In the genomic region with DNA sequence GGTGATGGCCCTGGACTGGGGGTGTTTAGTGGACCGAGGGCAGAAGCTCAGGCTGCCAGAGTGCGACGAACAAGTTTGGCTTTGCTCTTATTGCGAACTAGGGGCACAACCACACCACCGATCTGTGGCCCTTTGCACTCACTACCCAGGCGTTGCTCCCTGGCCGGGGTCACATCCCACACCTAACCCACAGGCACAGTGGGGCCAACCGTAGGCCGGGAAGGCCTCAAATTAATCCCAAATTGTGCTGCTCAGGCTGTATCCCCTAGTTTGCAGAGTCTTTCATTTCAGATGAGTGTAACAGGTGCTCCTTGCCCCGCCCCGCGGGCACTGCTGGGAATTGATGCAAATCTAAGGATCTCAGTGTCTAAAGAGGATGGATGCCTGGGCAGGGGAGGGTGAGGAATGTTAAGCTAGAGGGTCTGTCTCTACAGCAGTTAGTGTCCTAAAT, we compare ENCODE assay signal across 8 mouse cellular contexts. TPM values are rescaled to one million over a fixed set of nuclear protein-coding genes. Genes with fewer than 3 reads are reported as not detected.
DNase-seq lines count a peak whose midpoint lies in the region; ATAC-seq and TF ChIP-seq lines count a peak whose summit lies in the region.

No protein-coding gene starts in this region.

- TF ChIP-seq POLR2A in lung, adult 2 months (IDR thresholded peaks at IDR 0.05; ENCODE audit: borderline replicate concordance, extremely low read depth, low read depth, low read length): no peak

- no peak for TF ChIP-seq EP300 in lung, postnatal 0 days (IDR thresholded peaks at IDR 0.05)

- H3K9me3 ChIP-seq in embryonic facial prominence, embryonic 10.5 days: no peaks in the 10 kb centered on the region
- no peaks in the 10 kb centered on the region for H3K9me3 ChIP-seq in hindbrain, embryonic 14.5 days (ENCODE audit: control insufficient read depth, low read length)
- no peaks in the 10 kb centered on the region for H3K9me3 ChIP-seq in lung, postnatal 0 days (ENCODE audit: low read length)

- DNase-seq in lung, adult 2 months: peak; percentile 32
- no peak for DNase-seq in lung, postnatal 4 days
- peak; percentile 29 for DNase-seq in embryonic facial prominence, embryonic 10.5 days (ENCODE audit: low spot score)
- DNase-seq in hindbrain, embryonic 14.5 days (ENCODE audit: low spot score): no peak
- peak; percentile 15 for DNase-seq in lung, postnatal 0 days (ENCODE audit: low spot score)
- peak; percentile 37 for DNase-seq in splenic B cell, adult 2 months (ENCODE audit: low read depth, low spot score)
- DNase-seq in layer of hippocampus, adult 11-12 months (ENCODE audit: low spot score): no peak

- 14% methylated on average over 12 of the region's 12 CpGs for WGBS in lung, adult 2 months
- 3% methylated on average over 12 of the region's 12 CpGs for WGBS in embryonic facial prominence, embryonic 10.5 days
- WGBS in hindbrain, embryonic 14.5 days: 8% methylated on average over 12 of the region's 12 CpGs
- 5% methylated on average over 12 of the region's 12 CpGs for WGBS in lung, postnatal 0 days

- H3K36me3 ChIP-seq in embryonic facial prominence, embryonic 10.5 days (replicated peaks): no peaks in the 10 kb centered on the region
- H3K36me3 ChIP-seq in hindbrain, embryonic 14.5 days (replicated peaks; ENCODE audit: control insufficient read depth, insufficient read depth): no peaks in the 10 kb centered on the region
- no peaks in the 10 kb centered on the region for H3K36me3 ChIP-seq in lung, postnatal 0 days (ENCODE audit: insufficient read depth, low read length)
- H3K36me3 ChIP-seq in splenic B cell, adult 2 months (ENCODE audit: control insufficient read depth, insufficient read depth, low read length, poor library complexity, severe bottlenecking): 0 out of 2 replicates have a peak, but pooled peaks cover 1% of the 10 kb centered on the region

- peak overlapping the region; percentile 58; the same call in 1 of the 2 replicates for H3K9ac ChIP-seq in hindbrain, embryonic 14.5 days
- peak overlapping the region; percentile 70 for H3K9ac ChIP-seq in lung, postnatal 0 days (replicated peaks; ENCODE audit: low read depth)

- no peak for ATAC-seq in hindbrain, embryonic 14.5 days (ENCODE audit: low FRiP score)
- ATAC-seq in lung, postnatal 0 days: no peak
- no peak for ATAC-seq in activated CD4-positive, CD25-positive, alpha-beta regulatory T cell, adult 4 months

- peaks cover 41% of the 10 kb centered on the region for H3K27me3 ChIP-seq in embryonic facial prominence, embryonic 10.5 days (replicated peaks; ENCODE audit: low read depth, poor library complexity, severe bottlenecking)
- peaks cover 20% of the 10 kb centered on the region for H3K27me3 ChIP-seq in hindbrain, embryonic 14.5 days (ENCODE audit: control insufficient read depth, insufficient read depth, low read length)
- no peaks in the 10 kb centered on the region for H3K27me3 ChIP-seq in lung, postnatal 0 days (replicated peaks; ENCODE audit: insufficient read depth, low read length)
- no peaks in the 10 kb centered on the region for H3K27me3 ChIP-seq in splenic B cell, adult 2 months (ENCODE audit: control insufficient read depth, insufficient read depth, low read length, poor library complexity, severe bottlenecking)

- no peak for TF ChIP-seq CTCF in lung, adult 2 months (IDR thresholded peaks at IDR 0.05; ENCODE audit: insufficient read depth, low read length)
- TF ChIP-seq CTCF in lung, postnatal 0 days (IDR thresholded peaks at IDR 0.05): no peak

- H3K4me3 ChIP-seq in lung, adult 2 months (replicated peaks; ENCODE audit: extremely low read depth, low read depth, low read length): peak overlapping the region; percentile 79
- H3K4me3 ChIP-seq in embryonic facial prominence, embryonic 10.5 days: peak overlapping the region; percentile 65
- peak overlapping the region; percentile 66 for H3K4me3 ChIP-seq in hindbrain, embryonic 14.5 days (replicated peaks; ENCODE audit: low read length)
- peak overlapping the region; percentile 72 for H3K4me3 ChIP-seq in lung, postnatal 0 days (ENCODE audit: low read depth, low read length)

- peaks cover 11% of the 10 kb centered on the region for H3K4me1 ChIP-seq in lung, adult 2 months (ENCODE audit: control insufficient read depth, insufficient read depth, low read length)
- peaks cover 32% of the 10 kb centered on the region for H3K4me1 ChIP-seq in embryonic facial prominence, embryonic 10.5 days
- peaks cover 19% of the 10 kb centered on the region for H3K4me1 ChIP-seq in hindbrain, embryonic 14.5 days (replicated peaks; ENCODE audit: control insufficient read depth, insufficient read depth, low read length)
- peaks cover 4% of the 10 kb centered on the region; the same call in 1 of the 2 replicates for H3K4me1 ChIP-seq in lung, postnatal 0 days (ENCODE audit: insufficient read depth, low read depth, low read length)

- H3K27ac ChIP-seq in embryonic facial prominence, embryonic 10.5 days (replicated peaks): no peak overlapping the region
- H3K27ac ChIP-seq in hindbrain, embryonic 14.5 days: no peak overlapping the region
- peak overlapping the region; percentile 96 for H3K27ac ChIP-seq in lung, postnatal 0 days (ENCODE audit: low read length)

- H3K4me2 ChIP-seq in hindbrain, embryonic 14.5 days (replicated peaks): peak overlapping the region; percentile 96
- H3K4me2 ChIP-seq in lung, postnatal 0 days (replicated peaks; ENCODE audit: low read depth, low read length): peak overlapping the region; percentile 68

RNA-seq across cellular contexts. Expression of a gene that starts 0.9 kb away (rescaled TPM):
- polyA plus RNA-seq in lung, adult 2 months (2012; rRNA removed): 11.2 and 13.8 TPM in 2 replicates
- polyA plus RNA-seq in embryonic facial prominence, embryonic 10.5 days (2016; fragmentation: Nextera tagmentation; extraction: Ambion mirVana): 3.3 and 4.5 TPM in 2 replicates
- 4.3 and 5.8 TPM in 2 replicates for polyA plus RNA-seq in hindbrain, embryonic 14.5 days (2014; fragmentation: Nextera tagmentation; extraction: Ambion mirVana)
- polyA plus RNA-seq in lung, postnatal 0 days (2015; fragmentation: Nextera tagmentation; extraction: Ambion mirVana): 14.9 and 15.3 TPM in 2 replicates
- polyA plus RNA-seq in activated CD4-positive, CD25-positive, alpha-beta regulatory T cell, adult 4 months (2017; shearing (Covaris generic)): 10 to 100 TPM; 74.3 to 91.9 TPM

RNA-seq across cellular contexts. Expression of a gene that starts 34.0 kb away (rescaled TPM):
- polyA plus RNA-seq in lung, adult 2 months (2012; rRNA removed): 23.5 and 26.4 TPM in 2 replicates
- 0.27 and 0.41 TPM in 2 replicates for polyA plus RNA-seq in embryonic facial prominence, embryonic 10.5 days (2016; fragmentation: Nextera tagmentation; extraction: Ambion mirVana)
- polyA plus RNA-seq in hindbrain, embryonic 14.5 days (2014; fragmentation: Nextera tagmentation; extraction: Ambion mirVana): 1.5 and 1.7 TPM in 2 replicates
- 12.7 and 15.9 TPM in 2 replicates for polyA plus RNA-seq in lung, postnatal 0 days (2015; fragmentation: Nextera tagmentation; extraction: Ambion mirVana)
- polyA plus RNA-seq in activated CD4-positive, CD25-positive, alpha-beta regulatory T cell, adult 4 months (2017; shearing (Covaris generic)): 10 to 100 TPM; 62.2 to 87.1 TPM

Comparison
In these comparisons a context has a peak if more than half of its experiments do, and no peak if none do; other contexts are left out.
1. DNase-seq: peak in lung, adult 2 months (single experiment), embryonic facial prominence, embryonic 10.5 days (single experiment), lung, postnatal 0 days (single experiment) and splenic B cell, adult 2 months (single experiment); none in lung, postnatal 4 days (0 of 2), hindbrain, embryonic 14.5 days (single experiment) and layer of hippocampus, adult 11-12 months (single experiment).
2. Peak in every context shown above with its lines, with median percentiles within 50 percentile points of each other: H3K4me3 ChIP-seq.